26 mouse cellular contexts compared by ENCODE assay signal in the genomic region with DNA sequence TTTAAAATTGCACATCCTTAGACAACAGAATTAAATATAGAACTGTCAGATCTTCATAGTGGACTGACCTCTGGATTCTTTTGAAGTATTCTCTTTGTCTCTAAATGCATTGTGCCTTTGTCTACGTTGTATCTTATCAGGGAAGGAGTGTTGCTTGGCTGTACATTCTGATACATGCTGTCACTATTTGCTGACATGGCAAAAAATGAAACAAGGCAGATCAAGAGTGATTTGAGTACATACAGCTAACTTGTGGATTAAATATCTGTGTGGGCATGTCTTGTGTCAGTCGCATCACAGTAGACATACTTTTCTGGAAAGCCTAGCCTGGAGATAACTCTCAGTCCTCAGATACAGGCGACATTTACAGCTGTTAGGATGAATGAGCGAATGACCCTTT.
"Had no signal": no experiment of that assay in that cellular context is flagged by ENCODE, and none has a peak within 500 bp of the region (broad histone marks: within the 10 kb centered on the region; RNA-seq: fewer than 3 reads in every experiment).

No protein-coding gene starts in this region.

- H3K9ac ChIP-seq: embryonic facial prominence, embryonic 12.5 days; embryonic facial prominence, embryonic 13.5 days; embryonic facial prominence, embryonic 15.5 days; forebrain, embryonic 12.5 days; forebrain, embryonic 13.5 days; forebrain, embryonic 15.5 days; forebrain, postnatal 0 days had no signal

- H3K27me3 ChIP-seq: embryonic facial prominence, embryonic 12.5 days; embryonic facial prominence, embryonic 13.5 days; embryonic facial prominence, embryonic 15.5 days; forebrain, embryonic 12.5 days; forebrain, embryonic 13.5 days; forebrain, embryonic 15.5 days had no signal

- DNase-seq: cerebellum, adult 9-10 months; cerebellum, adult 9-11 months; cerebellum, postnatal 10 days; cerebellum, postnatal 14 days; cerebellum, postnatal 25 days; cerebellum, postnatal 36 days; embryo, embryonic 11 days; forebrain, postnatal 0 days; gastrocnemius, adult 2 months; gastrocnemius, postnatal 10 days; gastrocnemius, postnatal 14 days; gastrocnemius, postnatal 25 days; gastrocnemius, postnatal 36 days; heart, adult 18-20 months; heart, adult 2 months had no signal

- H3K4me3 ChIP-seq: embryonic facial prominence, embryonic 10.5 days; embryonic facial prominence, embryonic 12.5 days; embryonic facial prominence, embryonic 13.5 days; embryonic facial prominence, embryonic 15.5 days; erythroblast, embryonic 14.5 days; forebrain, embryonic 10.5 days; forebrain, embryonic 12.5 days; forebrain, embryonic 13.5 days; forebrain, embryonic 15.5 days; gastrocnemius, adult 2 months; heart, adult 2 months had no signal

- H3K4me1 ChIP-seq: embryonic facial prominence, embryonic 10.5 days; embryonic facial prominence, embryonic 12.5 days; embryonic facial prominence, embryonic 13.5 days; forebrain, embryonic 10.5 days; forebrain, embryonic 12.5 days; forebrain, embryonic 13.5 days; forebrain, embryonic 15.5 days had no signal

- H3K27ac ChIP-seq: embryonic facial prominence, embryonic 10.5 days; embryonic facial prominence, embryonic 12.5 days; embryonic facial prominence, embryonic 13.5 days; forebrain, embryonic 10.5 days; forebrain, embryonic 12.5 days; forebrain, embryonic 13.5 days; forebrain, embryonic 15.5 days; gastrocnemius, adult 2 months; heart, adult 2 months had no signal

- H3K36me3 ChIP-seq: embryonic facial prominence, embryonic 10.5 days; embryonic facial prominence, embryonic 12.5 days; forebrain, embryonic 10.5 days; forebrain, embryonic 12.5 days; forebrain, embryonic 15.5 days had no signal

- H3K4me2 ChIP-seq: embryonic facial prominence, embryonic 12.5 days; embryonic facial prominence, embryonic 13.5 days; embryonic facial prominence, embryonic 15.5 days; forebrain, embryonic 12.5 days; forebrain, embryonic 13.5 days; forebrain, embryonic 15.5 days had no signal

- ATAC-seq: forebrain, embryonic 13.5 days; forebrain, embryonic 14.5 days; forebrain, embryonic 15.5 days; forebrain, embryonic 16.5 days; forebrain, postnatal 0 days had no signal

- H3K9me3 ChIP-seq: embryonic facial prominence, embryonic 10.5 days; embryonic facial prominence, embryonic 12.5 days; embryonic facial prominence, embryonic 13.5 days; embryonic facial prominence, embryonic 15.5 days; forebrain, embryonic 10.5 days; forebrain, embryonic 12.5 days; forebrain, embryonic 13.5 days; forebrain, embryonic 15.5 days had no signal
